Mouse (Mus musculus) liver, embryonic 14.5 days (tissue): ENCODE data around the gene Hoxa13. TPM values are rescaled to one million over a fixed set of nuclear protein-coding genes. Genes with fewer than 3 reads are reported as not detected.

ENCODE experiments used
- ATAC-seq: fragments of 200-750 bp; cut with Nextera tagmentation; 2 replicates; pipeline ENCODE4 v1.8.0; 2017; ENCODE audit warnings: moderate number of reproducible peaks, mild to moderate bottlenecking, moderate library complexity; ENCODE audit not compliant: insufficient read depth
- DNase-seq, 3 experiments: peaks; one replicate each; pipeline ENCODE4 v3.0.0-alpha.2; 2012 to 2013; ENCODE audit warnings: low read depth in 3 of 3, low spot score in 3 of 3
- H3K27ac ChIP-seq: fragments of 300-500 bp; sonication (generic); 2 replicates; pipeline ENCODE4 v1.5.1; 2014; ENCODE audit warnings: moderate library complexity, mild to moderate bottlenecking, control low read depth, inconsistent platforms
- H3K27me3 ChIP-seq: fragments of 300-500 bp; sonication (generic); 2 replicates; pipeline ENCODE4 v1.6.1; 2014; ENCODE audit warnings: mild to moderate bottlenecking, low read length, moderate library complexity; ENCODE audit not compliant: control insufficient read depth, insufficient read depth
- H3K36me3 ChIP-seq: fragments of 300-500 bp; sonication (generic); replicated peaks from 2 replicates; pipeline ENCODE4 v1.6.1; 2014; ENCODE audit warnings: low read depth; ENCODE audit not compliant: control insufficient read depth, insufficient read depth
- H3K4me1 ChIP-seq, 2 experiments: fragments of 200-500 bp in 1 of 2; fragments of 300-500 bp in 1 of 2; sonication (generic) in 1 of 2; replicated peaks; 2 replicates each; pipeline ENCODE4 v1.6.1; 2012 to 2014; ENCODE audit warnings: antibody characterized with exemption in 1 of 2, inconsistent platforms in 1 of 2, low read length in 1 of 2; ENCODE audit not compliant: control insufficient read depth in 2 of 2, insufficient read depth in 2 of 2
- H3K4me2 ChIP-seq: fragments of 300-500 bp; sonication (generic); 2 replicates; pipeline ENCODE4 v1.6.1; 2014; ENCODE audit warnings: low read depth, mild to moderate bottlenecking, control low read depth, moderate library complexity
- H3K4me3 ChIP-seq, 2 experiments: fragments of 200-500 bp in 1 of 2; fragments of 300-500 bp in 1 of 2; sonication (generic) in 1 of 2; 2 replicates each; pipeline ENCODE4 v1.5.1; 2012 to 2014; ENCODE audit warnings: low read depth in 2 of 2, low read length in 2 of 2, mild to moderate bottlenecking in 2 of 2, control low read depth in 1 of 2, inconsistent platforms in 1 of 2, moderate library complexity in 1 of 2; ENCODE audit not compliant: insufficient read depth in 1 of 2
- H3K9ac ChIP-seq: fragments of 300-500 bp; sonication (generic); replicated peaks from 2 replicates; pipeline ENCODE4 v1.6.1; 2014; ENCODE audit warnings: mild to moderate bottlenecking, control low read depth, moderate library complexity
- H3K9me3 ChIP-seq: fragments of 300-500 bp; sonication (generic); 2 replicates; pipeline ENCODE4 v1.6.1; 2016; ENCODE audit warnings: low read length, mixed read lengths; ENCODE audit not compliant: control insufficient read depth
- CTCF ChIP-seq: IDR thresholded peaks from 2 replicates; pipeline ENCODE4 v1.5.1; 2016; ENCODE audit warnings: antibody characterized with exemption, low read depth, control low read depth
- EP300 ChIP-seq: IDR thresholded peaks from 2 replicates; pipeline ENCODE4 v1.6.1; 2016; ENCODE audit warnings: antibody characterized with exemption, low read depth
- WGBS: fragments of 180-500 bp; shearing (Covaris S2); extraction: QIAGEN DNeasy Blood & Tissue Kit; methylation state at CpG from one replicate; pipeline ENCODE4 v1.1.7; 2014; ENCODE audit not compliant: insufficient replicate concordance; 5-methylcytosine and 5-hydroxymethylcytosine counted together
- polyA plus RNA-seq, 2 experiments: library from polyadenylated mRNA; depleted of rRNA in 1 of 2; stranded (reverse) in 1 of 2; unstranded in 1 of 2; fragments of >200 nt; fragmentation: Nextera tagmentation in 1 of 2; extraction: Ambion mirVana in 1 of 2; gene quantifications; 2 replicates each; pipeline versions ENCODE4 v1.2.1 to v1.2.3; 2012 to 2014

The Hoxa13 gene
- polyA plus RNA-seq, 2 experiments, result 0.02 TPM; not detected in 1

DNA sequence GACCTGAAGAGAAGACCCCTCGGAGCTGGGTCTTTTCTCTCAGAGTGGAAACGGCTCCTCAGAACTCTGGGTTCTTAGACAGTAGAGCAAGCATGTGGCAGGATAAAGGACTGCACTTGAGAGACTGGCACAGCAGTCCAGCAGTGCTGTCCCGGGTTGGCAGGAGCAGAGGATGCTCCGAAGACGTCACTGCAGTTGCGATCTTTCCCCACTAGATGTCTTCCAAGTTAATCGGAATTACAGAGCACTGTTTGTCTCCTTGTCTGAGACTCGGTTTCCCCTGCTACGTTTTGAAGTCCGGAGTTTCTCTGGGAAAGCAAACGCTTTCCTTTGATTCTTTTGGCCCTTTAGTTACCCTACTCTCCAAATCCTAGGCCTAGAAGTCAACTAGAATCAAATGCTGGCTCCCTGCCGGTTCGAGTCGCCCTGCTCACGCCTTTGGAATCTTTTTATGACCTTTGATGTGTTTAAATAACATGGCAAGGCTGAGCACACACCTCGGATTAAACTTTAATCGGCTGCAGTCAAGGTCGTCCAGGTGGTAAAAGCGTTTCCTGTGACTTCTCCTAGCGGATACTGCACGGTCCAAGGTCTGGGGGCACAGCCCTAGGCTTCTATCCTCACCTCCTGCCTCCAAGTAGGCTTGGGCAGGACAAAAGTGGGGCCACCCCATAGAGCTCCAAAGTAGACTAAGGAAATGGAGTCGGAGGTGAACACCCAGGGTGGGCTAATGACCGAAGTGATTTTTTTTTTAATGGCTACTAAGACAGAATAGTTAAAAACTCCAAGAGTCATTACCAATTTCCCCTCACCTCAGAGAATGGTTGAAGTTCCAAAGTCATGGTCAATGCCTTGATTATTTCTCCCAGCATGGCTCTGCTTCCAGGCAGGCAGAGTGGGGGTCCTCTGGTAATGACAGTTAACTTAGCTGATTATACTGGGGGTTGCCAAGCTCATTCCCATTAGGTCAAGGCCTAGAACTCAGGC lies 10.1 kb upstream of the Hoxa13 start:
- ATAC-seq, result no peak
- no peak for DNase-seq
- no peak for TF ChIP-seq EP300
- TF ChIP-seq CTCF, result peak; percentile 57
- peaks cover 93% of the 10 kb centered on the region for H3K27me3 ChIP-seq
- no peak overlapping the region for H3K4me3 ChIP-seq
- H3K4me1 ChIP-seq, result no peaks in the 10 kb centered on the region
- H3K36me3 ChIP-seq, result no peaks in the 10 kb centered on the region
- no peaks in the 10 kb centered on the region for H3K9me3 ChIP-seq
- no peak overlapping the region for H3K27ac ChIP-seq
- no peak overlapping the region for H3K4me2 ChIP-seq
- H3K9ac ChIP-seq, result no peak overlapping the region
- 8% methylated on average over 23 of the region's 23 CpGs for WGBS

DNA sequence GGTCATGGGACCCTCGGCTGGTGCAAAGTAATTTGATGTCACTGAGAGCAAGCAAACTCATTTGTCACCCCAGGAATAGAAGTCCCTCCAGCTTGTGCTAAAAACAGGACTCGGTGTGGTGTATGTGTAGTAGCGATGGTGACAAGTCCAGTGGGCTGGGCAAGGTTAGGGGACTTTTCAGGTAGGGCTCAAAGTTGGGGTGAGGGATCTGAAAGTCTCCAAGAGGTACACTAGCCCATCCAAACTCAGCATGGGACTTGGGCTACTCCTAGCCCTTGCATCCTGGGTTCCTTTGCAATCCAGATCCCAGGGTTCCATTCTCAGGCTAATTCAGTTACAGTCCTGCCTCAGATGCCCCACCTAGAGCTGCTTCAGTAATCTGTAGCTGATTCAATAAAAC lies 8.1 kb upstream of the Hoxa13 start:
- Histone ChIP-seq H3K27me3 (peaks cover 93% of the 10 kb centered on the region), H3K4me1 (no peaks in the 10 kb centered on the region), H3K27ac (no peak overlapping the region), H3K4me3 (no peak overlapping the region), H3K36me3 (no peaks in the 10 kb centered on the region), H3K4me2 (no peak overlapping the region), H3K9me3 (no peaks in the 10 kb centered on the region), H3K9ac (no peak overlapping the region)
- no peak for TF ChIP-seq CTCF
- no peak for TF ChIP-seq EP300
- WGBS, result 2% methylated on average over 3 of the region's 3 CpGs
- ATAC-seq (no peak), DNase-seq (no peak)

DNA sequence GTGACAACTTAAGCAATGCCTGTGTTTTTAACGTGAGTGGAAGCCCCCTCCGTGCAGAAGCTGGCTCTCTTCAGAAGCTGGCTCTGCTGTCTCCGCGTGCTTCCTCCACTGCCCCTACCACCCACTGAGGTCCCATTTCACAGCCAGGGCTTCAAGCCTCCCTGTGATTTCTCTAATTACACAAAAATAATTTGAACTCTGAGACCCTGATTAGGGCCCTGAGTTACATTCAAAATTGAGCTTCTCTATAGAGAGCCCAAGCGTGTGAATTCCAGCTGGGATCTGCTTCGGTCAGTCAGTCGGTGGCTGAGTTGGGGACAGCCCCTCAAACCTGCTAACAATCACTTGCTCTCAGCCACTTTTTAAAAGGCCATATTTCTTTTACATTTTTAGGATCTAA lies 7.7 kb upstream of the Hoxa13 start:
- TF ChIP-seq CTCF (no peak), EP300 (no peak)
- 8% methylated on average over 7 of the region's 7 CpGs for WGBS

DNA sequence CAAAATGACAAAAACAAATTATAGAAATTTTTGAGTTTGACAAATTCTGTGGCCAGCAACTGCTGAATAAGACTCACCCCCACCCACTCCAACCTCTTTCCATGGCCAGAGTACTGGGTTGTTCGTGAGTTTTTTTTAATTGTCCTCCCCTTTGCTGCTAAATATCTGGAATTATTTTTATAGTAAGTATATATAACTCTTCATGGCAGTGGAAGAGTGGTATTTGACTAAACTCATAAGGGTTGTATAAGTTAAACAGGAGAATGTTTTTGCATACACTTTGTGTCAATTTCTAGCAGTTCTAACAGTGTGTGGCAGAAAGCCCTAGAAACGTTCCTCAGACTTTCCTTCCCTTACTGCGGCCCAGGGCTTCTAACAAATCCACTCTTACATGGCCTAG lies 7.0 kb upstream of the Hoxa13 start:
- TF ChIP-seq CTCF (no peak), EP300 (no peak)
- no peak for DNase-seq
- H3K4me2 ChIP-seq, result no peak overlapping the region
- no peak overlapping the region for H3K4me3 ChIP-seq
- WGBS, result 11% methylated on average over 3 of the region's 3 CpGs
- H3K4me1 ChIP-seq, result no peaks in the 10 kb centered on the region
- H3K9ac ChIP-seq, result no peak overlapping the region
- no peak overlapping the region for H3K27ac ChIP-seq
- H3K9me3 ChIP-seq, result no peaks in the 10 kb centered on the region
- no peaks in the 10 kb centered on the region for H3K36me3 ChIP-seq
- H3K27me3 ChIP-seq, result peaks cover 93% of the 10 kb centered on the region
- no peak for ATAC-seq

More for the DNA sequence above, 7.7 kb upstream of the Hoxa13 start:
- no peak overlapping the region for H3K9ac ChIP-seq
- peaks cover 93% of the 10 kb centered on the region for H3K27me3 ChIP-seq
- H3K4me2 ChIP-seq, result no peak overlapping the region
- H3K9me3 ChIP-seq, result no peaks in the 10 kb centered on the region
- no peaks in the 10 kb centered on the region for H3K36me3 ChIP-seq
- DNase-seq (no peak), ATAC-seq (no peak)
- no peak overlapping the region for H3K27ac ChIP-seq
- H3K4me3 ChIP-seq, result no peak overlapping the region
- H3K4me1 ChIP-seq, result no peaks in the 10 kb centered on the region

DNA sequence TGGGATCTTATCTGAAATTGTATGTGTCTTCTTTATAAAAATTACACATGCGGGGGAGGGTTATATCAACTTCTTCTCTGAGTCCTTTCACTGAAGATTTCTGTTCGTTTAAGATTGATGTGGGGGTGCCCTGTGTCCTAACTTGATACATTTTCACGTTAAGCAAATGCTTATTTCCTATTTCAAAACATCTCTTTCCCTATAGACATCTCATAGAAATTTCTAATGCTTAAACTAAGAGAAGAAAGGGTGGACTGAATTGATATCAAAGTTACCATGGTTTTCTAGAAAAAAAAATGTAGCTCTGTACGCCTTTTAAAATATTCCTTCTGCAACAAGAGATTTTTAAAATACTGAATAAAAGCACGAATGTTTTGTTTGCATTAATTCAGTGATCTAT lies 6.5 kb upstream of the Hoxa13 start:
- Histone ChIP-seq H3K27me3 (peaks cover 93% of the 10 kb centered on the region), H3K9ac (no peak overlapping the region), H3K36me3 (no peaks in the 10 kb centered on the region), H3K4me1 (no peaks in the 10 kb centered on the region), H3K4me3 (no peak overlapping the region), H3K9me3 (no peaks in the 10 kb centered on the region), H3K27ac (no peak overlapping the region), H3K4me2 (no peak overlapping the region)
- DNase-seq, result no peak
- no peak for ATAC-seq
- no peak for TF ChIP-seq CTCF
- no peak for TF ChIP-seq EP300
- WGBS, result 17% methylated on average over 5 of the region's 5 CpGs
